Mouse (Mus musculus): ENCODE results near the gene Enox1.

- no peak for TF ChIP-seq CTCF (IDR thresholded peaks at IDR 0.05; ENCODE audit: low read depth)
- no peak for TF ChIP-seq EP300 (IDR thresholded peaks at IDR 0.05; ENCODE audit: low read depth)
Measured at GRCm38 (mm10) chr14:77273721-77274120, 117.2 kb downstream of the Enox1 start.
